Mouse (Mus musculus): ENCODE data around the gene Scfd1. TPM values are rescaled to one million over a fixed set of nuclear protein-coding genes. Genes with fewer than 3 reads are reported as not detected.

Scfd1 gene
- 86.9 and 87.1 TPM in 2 replicates for polyA plus RNA-seq (2014; fragmentation: Nextera tagmentation; extraction: Ambion mirVana)

- Histone ChIP-seq H3K27ac (replicated peaks; ENCODE audit: low read depth, low read length) (no peak within 1 kb of the TSS; the same call in 1 of the 2 replicates), H3K9me3 (replicated peaks; ENCODE audit: control insufficient read depth, low read length) (no peaks in the 10 kb centered on the region), H3K9ac (replicated peaks; ENCODE audit: low read length) (peak within 1 kb of the TSS; percentile 66), H3K36me3 (replicated peaks; ENCODE audit: control insufficient read depth, insufficient read depth, low read depth, low read length) (no peaks in the 10 kb centered on the region), H3K27me3 (ENCODE audit: control insufficient read depth, insufficient read depth, low read length) (no peaks in the 10 kb centered on the region), H3K4me1 (ENCODE audit: control insufficient read depth, insufficient read depth, low read length) (no peaks in the 10 kb centered on the region), H3K4me2 (ENCODE audit: low read depth, low read length) (peak within 1 kb of the TSS; percentile 36), H3K4me3 (ENCODE audit: low read depth, low read length) (peak within 1 kb of the TSS; percentile 51)
- ATAC-seq (replicated peaks; ENCODE audit: insufficient number of reproducible peaks, low FRiP score, low TSS enrichment, low read depth) (peak; percentile 100), DNase-seq (ENCODE audit: low spot score) (peak; percentile 96)
- WGBS, result under 1% methylated on average over 34 of the region's 34 CpGs
Measured at GRCm38 (mm10) chr12:51377003-51377887, at the start of gene Scfd1. Gene Scfd1, plus strand, starts transcription at chr12:51377510.

GRCm38 (mm10) chr12:51337014-51337413, 40.3 kb upstream of the Scfd1 start:
- Histone ChIP-seq H3K27me3 (ENCODE audit: control insufficient read depth, insufficient read depth, low read length) (no peaks in the 10 kb centered on the region), H3K36me3 (replicated peaks; ENCODE audit: control insufficient read depth, insufficient read depth, low read depth, low read length) (no peaks in the 10 kb centered on the region), H3K9ac (replicated peaks; ENCODE audit: low read length) (no peak overlapping the region), H3K4me3 (ENCODE audit: low read depth, low read length) (no peak overlapping the region), H3K4me1 (ENCODE audit: control insufficient read depth, insufficient read depth, low read length) (no peaks in the 10 kb centered on the region), H3K9me3 (replicated peaks; ENCODE audit: control insufficient read depth, low read length) (no peaks in the 10 kb centered on the region), H3K27ac (replicated peaks; ENCODE audit: low read depth, low read length) (no peak overlapping the region), H3K4me2 (ENCODE audit: low read depth, low read length) (no peak overlapping the region)
- 87% methylated on average over 1 of the region's 1 CpGs for WGBS
- no peak for DNase-seq (ENCODE audit: low spot score)
- no peak for ATAC-seq (replicated peaks; ENCODE audit: insufficient number of reproducible peaks, low FRiP score, low TSS enrichment, low read depth)

- Histone ChIP-seq H3K4me3 (ENCODE audit: low read depth, low read length) (no peak overlapping the region), H3K9me3 (replicated peaks; ENCODE audit: control insufficient read depth, low read length) (no peaks in the 10 kb centered on the region), H3K9ac (replicated peaks; ENCODE audit: low read length) (no peak overlapping the region), H3K36me3 (replicated peaks; ENCODE audit: control insufficient read depth, insufficient read depth, low read depth, low read length) (no peaks in the 10 kb centered on the region), H3K4me2 (ENCODE audit: low read depth, low read length) (no peak overlapping the region), H3K27ac (replicated peaks; ENCODE audit: low read depth, low read length) (no peak overlapping the region), H3K27me3 (ENCODE audit: control insufficient read depth, insufficient read depth, low read length) (no peaks in the 10 kb centered on the region), H3K4me1 (ENCODE audit: control insufficient read depth, insufficient read depth, low read length) (no peaks in the 10 kb centered on the region)
- ATAC-seq (replicated peaks; ENCODE audit: insufficient number of reproducible peaks, low FRiP score, low TSS enrichment, low read depth) (no peak), DNase-seq (ENCODE audit: low spot score) (peak; percentile 42)
- WGBS, result 23% methylated on average over 4 of the region's 4 CpGs
Measured at GRCm38 (mm10) chr12:51346121-51346520, 31.2 kb upstream of the Scfd1 start.

- peak within 1 kb of the TSS; percentile 82 for H3K4me3 ChIP-seq (ENCODE audit: low read depth, low read length)
- peaks cover 7% of the 10 kb centered on the region; the same call in 1 of the 2 replicates for H3K36me3 ChIP-seq (replicated peaks; ENCODE audit: control insufficient read depth, insufficient read depth, low read depth, low read length)
- WGBS, result under 1% methylated on average over 68 of the region's 70 CpGs
- H3K27me3 ChIP-seq (ENCODE audit: control insufficient read depth, insufficient read depth, low read length), result no peaks in the 10 kb centered on the region
- no peaks in the 10 kb centered on the region for H3K9me3 ChIP-seq (replicated peaks; ENCODE audit: control insufficient read depth, low read length)
- H3K4me2 ChIP-seq (ENCODE audit: low read depth, low read length), result peak within 1 kb of the TSS; percentile 32
- peak within 1 kb of the TSS; percentile 92 for H3K9ac ChIP-seq (replicated peaks; ENCODE audit: low read length)
- peak within 1 kb of the TSS; percentile 94 for H3K27ac ChIP-seq (replicated peaks; ENCODE audit: low read depth, low read length)
- no peaks in the 10 kb centered on the region for H3K4me1 ChIP-seq (ENCODE audit: control insufficient read depth, insufficient read depth, low read length)
- DNase-seq (ENCODE audit: low spot score) (peak; percentile 96), ATAC-seq (replicated peaks; ENCODE audit: insufficient number of reproducible peaks, low FRiP score, low TSS enrichment, low read depth) (peak; percentile 97)
Measured at GRCm38 (mm10) chr12:51347988-51348697, 29.2 kb upstream of the Scfd1 start, which contains the start of gene G2e3. Gene G2e3, plus strand, starts transcription at chr12:51348061.

DNA sequence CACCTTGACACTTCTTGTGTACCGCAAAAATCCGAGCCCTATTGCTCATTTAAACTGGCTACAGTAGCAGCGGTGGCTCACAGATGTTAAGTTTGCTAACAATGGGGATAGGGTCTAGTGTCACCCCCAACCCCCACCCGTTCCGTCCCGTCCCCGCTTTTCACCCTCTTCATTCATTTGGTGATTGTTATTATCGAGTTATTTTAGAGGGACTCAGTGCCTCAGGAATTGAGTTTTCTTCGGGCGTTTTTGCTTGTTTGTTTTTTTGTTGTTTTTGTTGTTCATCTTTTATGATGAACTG, 28.7 kb upstream of the Scfd1 start:
- Histone ChIP-seq H3K4me1 (ENCODE audit: control insufficient read depth, insufficient read depth, low read length) (no peaks in the 10 kb centered on the region), H3K9me3 (replicated peaks; ENCODE audit: control insufficient read depth, low read length) (no peaks in the 10 kb centered on the region), H3K27ac (replicated peaks; ENCODE audit: low read depth, low read length) (peak overlapping the region; percentile 94; the same call in 1 of the 2 replicates), H3K4me2 (ENCODE audit: low read depth, low read length) (peak overlapping the region; percentile 7; the same call in 1 of the 2 replicates), H3K27me3 (ENCODE audit: control insufficient read depth, insufficient read depth, low read length) (no peaks in the 10 kb centered on the region), H3K9ac (replicated peaks; ENCODE audit: low read length) (peak overlapping the region; percentile 92), H3K4me3 (ENCODE audit: low read depth, low read length) (peak overlapping the region; percentile 82), H3K36me3 (replicated peaks; ENCODE audit: control insufficient read depth, insufficient read depth, low read depth, low read length) (peaks cover 8% of the 10 kb centered on the region; the same call in 1 of the 2 replicates)
- whole genome bisulfite sequencing, result under 1% methylated on average over 10 of the region's 10 CpGs
- DNase-seq (ENCODE audit: low spot score), result no peak
- ATAC-seq (replicated peaks; ENCODE audit: insufficient number of reproducible peaks, low FRiP score, low TSS enrichment, low read depth), result 0 out of 2 replicates have a peak, but pooled peaks have one; percentile 9

GRCm38 (mm10) chr12:51355296-51355695, 22.0 kb upstream of the Scfd1 start:
- H3K36me3 ChIP-seq (replicated peaks; ENCODE audit: control insufficient read depth, insufficient read depth, low read depth, low read length), result peaks cover 10% of the 10 kb centered on the region
- no peaks in the 10 kb centered on the region for H3K9me3 ChIP-seq (replicated peaks; ENCODE audit: control insufficient read depth, low read length)
- DNase-seq (ENCODE audit: low spot score) (no peak), ATAC-seq (replicated peaks; ENCODE audit: insufficient number of reproducible peaks, low FRiP score, low TSS enrichment, low read depth) (no peak)
- H3K4me1 ChIP-seq (ENCODE audit: control insufficient read depth, insufficient read depth, low read length), result no peaks in the 10 kb centered on the region
- H3K4me3 ChIP-seq (ENCODE audit: low read depth, low read length), result no peak overlapping the region
- no peak overlapping the region for H3K27ac ChIP-seq (replicated peaks; ENCODE audit: low read depth, low read length)
- WGBS, result 89% methylated on average over 8 of the region's 8 CpGs
- no peaks in the 10 kb centered on the region for H3K27me3 ChIP-seq (ENCODE audit: control insufficient read depth, insufficient read depth, low read length)
- H3K4me2 ChIP-seq (ENCODE audit: low read depth, low read length), result no peak overlapping the region
- H3K9ac ChIP-seq (replicated peaks; ENCODE audit: low read length), result no peak overlapping the region

DNA sequence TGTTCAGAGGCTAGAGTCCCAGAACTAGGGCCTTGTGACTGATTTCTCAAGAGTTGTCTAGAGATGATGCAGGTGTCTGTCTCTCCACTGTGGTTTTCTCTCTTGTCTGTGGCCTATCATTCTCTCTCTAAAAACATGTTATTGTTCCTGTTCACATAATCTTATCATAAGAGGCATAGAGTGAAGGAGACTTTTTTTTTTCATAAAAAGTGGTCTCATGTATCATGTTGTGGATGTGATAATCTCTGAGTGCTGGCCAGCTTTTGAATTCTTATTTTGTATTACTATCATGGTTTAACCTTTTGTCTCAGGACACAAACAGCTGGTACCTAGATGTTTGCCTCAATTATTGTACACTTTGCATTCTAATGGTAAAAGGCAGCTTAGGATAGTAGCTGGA, 16.0 kb upstream of the Scfd1 start:
- no peak overlapping the region for H3K27ac ChIP-seq (replicated peaks; ENCODE audit: low read depth, low read length)
- no peaks in the 10 kb centered on the region for H3K27me3 ChIP-seq (ENCODE audit: control insufficient read depth, insufficient read depth, low read length)
- H3K9ac ChIP-seq (replicated peaks; ENCODE audit: low read length), result no peak overlapping the region
- ATAC-seq (replicated peaks; ENCODE audit: insufficient number of reproducible peaks, low FRiP score, low TSS enrichment, low read depth), result no peak
- no peak overlapping the region for H3K4me3 ChIP-seq (ENCODE audit: low read depth, low read length)
- DNase-seq (ENCODE audit: low spot score), result no peak
- no peaks in the 10 kb centered on the region for H3K9me3 ChIP-seq (replicated peaks; ENCODE audit: control insufficient read depth, low read length)
- no peaks in the 10 kb centered on the region for H3K4me1 ChIP-seq (ENCODE audit: control insufficient read depth, insufficient read depth, low read length)
- no peak overlapping the region for H3K4me2 ChIP-seq (ENCODE audit: low read depth, low read length)
- H3K36me3 ChIP-seq (replicated peaks; ENCODE audit: control insufficient read depth, insufficient read depth, low read depth, low read length), result peaks cover 18% of the 10 kb centered on the region

DNA sequence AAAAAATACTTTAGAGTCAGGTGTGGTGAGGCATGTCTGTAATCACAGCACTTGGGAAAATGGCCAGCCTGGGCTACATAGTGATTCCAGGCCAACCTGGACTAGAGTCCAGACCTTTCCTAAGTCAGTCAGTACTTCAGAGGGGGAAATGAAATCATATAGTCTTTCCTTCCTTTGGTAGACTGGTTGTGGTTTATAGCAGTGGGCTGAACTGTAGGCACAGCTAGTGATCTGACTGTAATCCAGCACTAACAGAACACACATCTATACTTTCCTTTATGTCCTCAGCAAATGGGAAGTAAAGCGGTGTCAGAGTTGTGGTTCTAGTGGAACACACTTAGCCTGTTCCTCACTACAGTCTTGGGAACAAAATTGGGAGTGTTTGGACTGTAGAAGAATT, 14.4 kb upstream of the Scfd1 start:
- H3K36me3 ChIP-seq (replicated peaks; ENCODE audit: control insufficient read depth, insufficient read depth, low read depth, low read length), result peaks cover 18% of the 10 kb centered on the region
- H3K9ac ChIP-seq (replicated peaks; ENCODE audit: low read length), result no peak overlapping the region
- no peaks in the 10 kb centered on the region for H3K4me1 ChIP-seq (ENCODE audit: control insufficient read depth, insufficient read depth, low read length)
- DNase-seq (ENCODE audit: low spot score), result no peak
- ATAC-seq (replicated peaks; ENCODE audit: insufficient number of reproducible peaks, low FRiP score, low TSS enrichment, low read depth), result no peak
- H3K27ac ChIP-seq (replicated peaks; ENCODE audit: low read depth, low read length), result no peak overlapping the region
- no peaks in the 10 kb centered on the region for H3K9me3 ChIP-seq (replicated peaks; ENCODE audit: control insufficient read depth, low read length)
- H3K4me2 ChIP-seq (ENCODE audit: low read depth, low read length), result no peak overlapping the region
- no peaks in the 10 kb centered on the region for H3K27me3 ChIP-seq (ENCODE audit: control insufficient read depth, insufficient read depth, low read length)
- 100% methylated on average over 1 of the region's 1 CpGs for WGBS
- no peak overlapping the region for H3K4me3 ChIP-seq (ENCODE audit: low read depth, low read length)

Data from embryonic facial prominence, embryonic 11.5 days (tissue).